Mouse (Mus musculus): ENCODE measurements around the gene Scd4.

The Scd4 gene

DNA sequence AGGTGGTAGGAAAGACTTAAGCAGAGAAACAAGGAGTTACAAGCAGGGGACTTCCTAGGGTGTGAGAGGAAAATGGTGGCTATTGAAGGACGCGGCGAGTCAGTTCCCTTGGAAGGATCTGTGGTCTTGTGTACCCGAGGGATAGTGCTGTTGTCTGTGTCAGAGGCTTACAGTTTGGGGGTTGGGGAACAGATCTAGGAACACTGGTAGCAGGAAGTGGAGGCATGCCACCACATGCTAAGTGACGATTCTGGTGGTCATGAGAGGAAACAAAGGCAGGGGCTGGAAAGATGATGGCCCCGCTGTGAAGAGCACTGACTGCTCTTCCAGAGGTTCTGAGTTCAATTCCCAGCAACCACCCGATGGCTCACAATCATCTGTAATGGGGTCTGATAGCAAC is 32.4 kb upstream of the Scd4 start:
- 26% methylated on average over 7 of the region's 7 CpGs for WGBS

DNA sequence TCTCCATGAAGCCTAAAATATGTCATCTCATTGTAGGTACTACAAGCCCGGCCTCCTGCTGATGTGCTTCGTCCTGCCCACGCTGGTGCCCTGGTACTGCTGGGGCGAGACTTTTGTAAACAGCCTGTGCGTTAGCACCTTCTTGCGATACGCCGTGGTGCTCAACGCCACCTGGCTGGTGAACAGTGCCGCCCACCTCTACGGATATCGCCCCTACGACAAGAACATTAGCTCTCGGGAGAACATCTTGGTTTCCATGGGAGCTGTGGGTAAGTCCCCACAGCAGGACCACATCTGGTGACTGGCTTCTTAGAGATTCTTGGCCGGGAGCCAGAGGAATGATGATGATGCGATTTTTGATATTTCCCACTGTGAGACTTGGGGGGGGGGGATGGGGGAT is 31.7 kb upstream of the Scd4 start:
- WGBS: 22% methylated on average over 16 of the region's 16 CpGs

DNA sequence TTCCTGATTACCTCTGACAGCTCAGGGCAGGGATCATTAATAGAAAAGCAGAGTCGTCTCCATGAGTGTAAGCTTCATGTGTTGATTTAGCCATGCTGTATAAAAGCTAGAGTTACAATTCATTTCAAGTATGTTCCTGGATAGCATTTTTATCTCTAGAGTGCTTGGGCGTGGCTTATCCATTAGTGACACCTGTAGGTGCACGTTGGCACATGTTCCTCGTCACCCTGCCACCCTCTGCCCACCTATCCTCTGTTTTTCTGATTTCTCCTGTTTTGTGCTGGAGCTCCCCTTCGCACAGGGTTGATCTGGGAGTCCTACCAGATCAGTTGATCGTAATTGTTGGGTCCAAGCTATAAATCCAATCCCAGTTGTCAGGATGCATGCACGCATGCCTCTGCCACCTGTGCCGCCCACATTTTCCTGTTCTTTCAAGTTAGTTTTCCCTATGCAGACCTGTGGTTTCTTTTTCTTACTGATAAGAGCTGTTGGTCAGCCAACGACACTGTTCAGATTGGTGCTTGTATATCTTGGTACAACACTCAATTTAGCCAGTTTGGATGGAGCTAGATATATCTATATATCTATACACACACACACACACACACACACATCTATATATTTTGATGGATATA is 31.1 kb upstream of the Scd4 start:
- WGBS: 33% methylated on average over 9 of the region's 9 CpGs

DNA sequence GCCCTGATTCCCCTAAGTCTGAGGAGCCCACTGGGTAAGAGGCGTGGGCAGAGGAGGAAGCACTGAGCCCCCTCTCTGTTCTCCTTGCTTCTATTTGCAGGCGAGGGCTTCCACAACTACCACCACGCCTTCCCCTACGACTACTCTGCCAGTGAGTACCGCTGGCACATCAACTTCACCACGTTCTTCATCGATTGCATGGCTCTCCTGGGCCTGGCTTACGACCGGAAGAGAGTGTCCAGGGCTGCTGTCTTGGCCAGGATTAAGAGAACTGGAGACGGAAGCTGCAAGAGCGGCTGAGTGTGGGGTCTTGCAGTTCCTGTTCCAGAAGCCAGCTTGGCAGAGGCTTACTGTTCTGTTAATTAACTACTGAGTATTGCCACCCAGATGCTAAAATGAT is 30.0 kb upstream of the Scd4 start:
- 14% methylated on average over 11 of the region's 11 CpGs for WGBS

DNA sequence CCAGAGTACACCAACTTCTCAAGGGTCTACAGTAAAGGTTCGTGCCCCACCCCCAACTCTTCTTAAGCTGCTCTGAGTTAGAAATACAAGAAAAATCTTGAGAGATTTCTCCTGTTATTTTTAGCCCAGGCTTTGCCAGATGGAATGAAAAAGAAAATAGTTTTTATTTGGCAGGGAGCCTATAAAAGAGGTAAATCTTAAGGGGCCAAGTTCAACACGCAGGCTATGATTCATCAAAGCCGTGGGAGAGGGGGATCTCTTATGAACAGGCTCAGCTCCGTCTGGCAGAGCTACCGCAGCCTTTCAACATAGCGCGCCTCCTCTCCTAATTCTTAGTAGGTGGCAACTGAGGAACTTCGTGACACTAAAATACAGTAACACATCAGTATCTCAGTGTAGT is 29.4 kb upstream of the Scd4 start:
- 23% methylated on average over 8 of the region's 8 CpGs for WGBS

DNA sequence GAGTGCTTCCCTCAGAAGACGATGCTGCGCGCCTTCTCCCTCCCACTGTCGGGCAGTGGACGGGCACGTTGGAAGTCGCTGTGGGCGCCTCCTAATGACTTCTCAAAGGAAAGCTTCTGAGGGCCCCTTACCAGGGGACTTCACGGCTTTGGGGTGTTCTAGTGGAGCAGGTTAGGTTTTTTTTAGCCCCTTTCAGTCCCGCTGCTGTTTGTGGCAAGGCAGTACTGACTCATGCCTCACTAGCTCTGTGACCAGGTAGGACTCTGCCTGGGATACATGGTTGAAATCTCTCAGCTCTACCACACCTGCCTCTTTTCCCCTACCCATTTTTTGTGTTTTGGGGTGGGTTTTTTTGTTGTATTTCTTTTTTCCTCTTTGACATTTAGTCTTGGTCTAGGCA is 28.5 kb upstream of the Scd4 start:
- WGBS: 50% methylated on average over 10 of the region's 10 CpGs

DNA sequence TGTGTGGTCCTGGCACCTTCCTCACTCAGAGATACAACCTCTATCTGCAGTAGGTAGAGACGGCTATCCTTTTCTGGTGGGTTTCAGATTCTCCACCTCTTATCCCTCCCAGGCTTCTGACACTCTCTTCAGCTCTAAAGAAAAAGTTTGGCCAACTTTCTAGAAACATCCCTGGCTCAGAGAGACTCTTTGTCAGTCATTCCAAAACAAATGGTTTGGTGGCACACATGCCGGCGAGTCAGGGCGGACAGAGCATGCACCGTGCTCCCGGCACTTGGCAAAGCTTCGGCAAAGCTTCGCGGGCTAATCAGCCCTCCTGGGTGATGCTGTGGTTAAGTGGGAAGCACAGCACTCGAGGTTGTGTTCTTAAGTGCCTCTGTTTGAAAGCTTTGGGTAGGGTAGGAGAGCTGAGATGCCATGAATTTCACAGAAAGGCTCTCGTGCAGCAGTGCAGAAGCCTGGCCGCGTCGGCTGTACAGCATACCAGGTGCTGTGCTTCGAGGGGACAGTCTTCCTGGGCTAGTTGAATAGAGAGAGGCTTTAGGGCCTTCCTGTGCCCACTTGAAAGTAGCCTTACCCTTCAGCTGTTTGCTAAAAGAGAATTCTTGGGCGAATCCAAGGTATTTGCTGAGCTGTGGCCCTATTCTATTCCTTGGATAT is 27.9 kb upstream of the Scd4 start:
- 49% methylated on average over 16 of the region's 16 CpGs for WGBS

DNA sequence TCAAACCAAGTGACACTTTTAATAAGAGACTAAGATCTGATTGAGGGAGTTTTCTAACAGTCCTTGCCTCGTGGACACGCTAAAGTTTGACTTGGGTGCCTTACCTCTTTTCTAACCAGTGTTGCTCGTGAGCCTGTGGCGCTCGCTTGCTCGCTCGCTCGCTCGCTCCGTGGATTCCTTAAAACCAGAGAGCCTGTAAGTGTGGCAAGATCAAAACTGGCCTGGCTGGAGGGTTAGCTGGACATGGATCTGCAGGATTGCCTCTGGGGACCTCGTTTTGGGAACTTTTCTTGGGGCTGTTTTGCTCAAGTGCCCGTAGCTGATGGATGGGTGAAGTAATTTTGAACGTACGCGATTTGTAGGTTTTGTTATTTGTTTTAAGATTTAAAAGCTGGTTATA is 27.2 kb upstream of the Scd4 start:
- 68% methylated on average over 15 of the region's 15 CpGs for WGBS

DNA sequence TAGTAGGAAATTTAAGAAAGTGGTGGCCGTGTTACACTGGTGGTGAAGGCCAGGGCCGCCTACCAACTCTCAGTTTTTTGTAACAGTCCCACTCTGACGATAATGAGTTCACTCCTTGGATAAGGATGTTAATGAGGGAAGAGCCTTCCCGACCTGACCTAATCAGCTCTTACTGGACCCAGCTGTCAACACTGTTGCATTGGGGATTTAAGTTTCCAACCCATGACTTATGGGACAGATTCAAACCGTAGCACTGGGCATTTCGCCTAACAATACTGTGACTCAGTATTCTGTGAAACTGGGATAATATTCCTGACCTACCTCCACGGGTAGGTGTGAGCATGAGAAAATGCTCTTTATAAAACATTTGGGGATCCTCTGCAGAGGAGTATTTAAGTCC is 26.7 kb upstream of the Scd4 start:
- 44% methylated on average over 7 of the region's 7 CpGs for WGBS

DNA sequence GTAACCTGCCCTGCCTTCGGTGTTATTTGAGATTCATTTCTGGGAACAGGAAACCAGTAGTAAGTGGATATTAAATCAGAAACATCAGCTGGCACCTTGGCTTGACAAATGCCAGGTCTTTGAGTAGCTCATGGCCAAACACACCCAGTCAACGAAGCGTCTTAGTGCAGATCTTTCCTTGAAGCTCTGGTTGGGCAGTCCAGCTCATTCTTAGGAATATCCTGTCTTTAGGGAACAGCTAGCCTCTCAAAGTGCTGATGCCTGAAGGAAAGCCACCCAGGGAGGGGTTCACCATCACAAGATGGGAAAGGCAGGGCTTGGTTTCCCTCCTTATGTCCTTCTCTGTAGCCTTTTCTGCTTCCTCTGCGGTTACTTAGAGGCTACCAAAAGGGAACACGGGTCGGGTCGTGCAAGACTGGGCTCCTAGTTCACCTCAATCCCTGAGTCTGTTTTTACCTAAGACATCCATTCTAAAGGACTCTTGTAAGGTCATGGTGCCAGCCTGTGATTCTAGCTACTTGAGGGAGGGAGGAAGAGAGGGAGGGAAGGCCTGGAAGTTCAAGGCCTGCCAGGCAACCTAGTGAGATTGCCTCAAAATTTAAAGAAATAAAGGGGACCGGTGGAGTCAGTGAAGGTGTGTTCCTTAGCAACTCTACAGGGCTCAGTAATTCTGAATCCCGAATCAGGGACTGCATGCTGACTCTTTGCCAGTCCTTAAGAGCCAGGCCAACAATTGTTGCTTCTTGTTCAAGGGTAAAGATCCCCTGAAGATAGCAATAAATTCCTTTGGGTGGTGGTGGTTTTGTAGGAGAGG is 25.6 kb upstream of the Scd4 start:
- 66% methylated on average over 9 of the region's 9 CpGs for WGBS

DNA sequence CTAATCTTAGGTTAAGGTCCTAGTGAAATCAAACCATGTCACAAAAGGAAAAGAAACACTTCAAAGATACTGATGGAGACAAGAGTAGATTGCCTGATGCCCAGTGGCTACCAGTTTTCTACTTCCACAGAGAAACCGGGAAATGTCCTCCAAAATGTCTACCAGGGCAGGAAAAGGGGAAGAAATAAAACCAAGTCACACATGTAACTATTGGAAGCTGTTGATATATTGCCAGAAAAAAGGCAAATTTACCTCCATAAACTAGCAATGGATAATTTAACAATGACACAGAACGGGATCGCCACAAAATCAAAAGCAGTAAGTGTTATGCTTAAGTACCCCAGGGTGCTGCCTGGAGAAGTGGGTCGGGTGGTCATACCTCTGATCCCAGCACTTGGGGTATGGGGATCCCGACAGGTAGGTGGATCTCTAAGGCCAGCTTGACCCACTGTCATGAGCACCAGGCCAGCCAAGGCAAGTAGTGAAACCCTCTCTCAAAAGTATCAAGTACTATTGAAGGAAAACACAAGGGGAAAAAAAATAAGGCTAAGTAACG is 24.9 kb upstream of the Scd4 start:
- WGBS: 69% methylated on average over 6 of the region's 6 CpGs

DNA sequence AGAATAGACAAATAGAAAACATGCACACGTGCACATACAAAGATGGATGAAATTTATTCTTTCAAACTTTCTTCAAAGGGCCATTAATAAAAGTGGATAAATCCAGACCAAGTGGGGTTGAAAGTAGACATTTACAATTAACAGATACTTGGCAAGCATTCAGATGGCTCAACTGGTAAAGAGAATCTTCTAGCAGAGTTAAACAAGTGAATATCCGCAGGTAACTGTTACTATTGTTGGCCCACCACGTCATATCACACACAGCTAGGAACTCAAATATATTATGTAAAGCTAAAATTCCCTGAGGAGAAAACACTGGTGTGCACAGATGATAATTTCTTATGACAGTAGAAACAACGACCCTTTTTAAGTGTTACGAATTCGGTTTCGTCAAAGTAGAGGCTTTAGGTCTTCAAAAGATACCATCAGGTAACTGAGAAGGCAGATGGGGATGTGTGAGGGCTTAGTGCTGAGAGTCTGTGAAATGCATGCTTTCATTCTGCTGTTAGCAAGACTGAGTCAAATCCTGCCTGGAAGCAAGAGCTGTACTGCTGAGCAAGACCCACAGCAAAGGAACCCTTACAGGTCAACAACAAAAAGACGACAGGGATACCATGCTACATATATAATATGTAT is 24.2 kb upstream of the Scd4 start:
- 63% methylated on average over 8 of the region's 8 CpGs for WGBS

DNA sequence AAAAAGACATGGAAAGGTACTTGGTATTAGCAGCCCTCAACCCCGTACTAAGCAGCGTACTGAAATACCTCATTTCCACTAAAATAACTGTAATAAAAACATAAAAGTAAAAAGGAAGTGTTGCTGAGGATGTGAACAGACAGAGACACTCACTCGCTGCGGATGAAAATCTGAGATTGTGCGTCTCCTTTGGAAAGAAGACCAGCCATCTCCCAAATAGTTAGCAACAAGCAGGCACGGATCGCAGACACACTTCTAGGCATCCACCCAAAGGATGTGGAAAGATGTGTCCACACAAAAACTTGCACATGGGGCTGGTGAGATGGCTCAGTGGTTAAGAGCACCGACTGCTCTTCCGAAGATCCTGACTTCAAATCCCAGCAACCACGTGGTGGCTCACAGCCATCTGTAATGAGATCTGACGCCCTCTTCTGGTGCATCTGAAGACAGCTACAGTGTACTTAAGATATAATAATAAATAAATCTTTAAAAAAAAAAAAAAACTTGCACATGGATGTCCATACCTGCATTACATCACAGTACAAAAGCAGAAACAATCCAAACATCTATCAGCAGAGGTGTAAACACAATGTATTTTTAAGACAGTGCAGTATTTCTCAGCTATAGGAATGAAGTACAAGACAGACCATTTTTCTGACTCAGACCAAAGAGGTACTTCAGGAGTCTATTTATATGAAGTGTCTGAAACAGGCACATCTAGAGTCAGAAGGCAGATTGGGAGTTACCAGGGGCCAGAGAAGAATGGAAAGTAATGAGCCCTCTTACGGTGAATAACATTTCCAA is 23.3 kb upstream of the Scd4 start:
- 65% methylated on average over 12 of the region's 12 CpGs for WGBS

DNA sequence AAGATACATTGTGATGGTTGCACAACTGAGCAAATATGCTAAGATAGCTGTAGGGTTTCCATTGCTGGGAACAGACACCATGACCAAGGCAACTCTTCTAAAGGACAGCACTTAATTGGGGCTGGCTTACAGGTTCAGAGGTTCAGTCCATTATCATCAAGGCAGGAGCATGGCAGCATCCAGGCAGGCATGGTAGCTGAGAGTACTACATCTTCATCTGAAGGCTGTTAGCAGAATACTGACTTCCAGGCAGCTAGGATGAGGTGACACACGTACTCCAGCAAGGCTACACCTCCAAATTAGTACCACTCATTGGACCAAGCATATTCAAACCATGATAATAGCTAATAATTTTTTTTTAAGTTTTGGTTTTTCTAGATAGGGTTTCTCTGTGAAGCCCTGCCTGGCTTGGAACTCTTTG is 22.7 kb upstream of the Scd4 start:
- WGBS: 100% methylated on average over 1 of the region's 1 CpGs

DNA sequence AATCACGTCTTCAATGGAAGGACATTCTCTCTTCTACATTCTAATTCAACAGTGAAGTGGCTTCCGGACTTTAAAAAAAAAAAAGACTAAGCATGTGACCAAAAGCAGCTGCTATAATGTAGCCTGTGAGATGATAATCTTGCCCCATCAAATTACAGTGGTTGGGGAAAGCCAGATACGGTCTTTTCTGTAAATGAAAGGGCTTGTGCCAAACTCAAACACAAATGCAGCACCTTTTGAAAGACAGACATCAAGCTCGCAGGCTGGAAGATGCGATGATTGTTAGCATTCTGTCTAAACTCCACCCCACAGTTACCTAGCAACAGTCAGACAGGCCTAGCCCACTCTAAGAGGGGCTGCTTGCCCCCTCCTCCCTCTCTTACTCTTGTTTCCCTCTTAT is 22.1 kb upstream of the Scd4 start:
- whole genome bisulfite sequencing: 51% methylated on average over 5 of the region's 5 CpGs

DNA sequence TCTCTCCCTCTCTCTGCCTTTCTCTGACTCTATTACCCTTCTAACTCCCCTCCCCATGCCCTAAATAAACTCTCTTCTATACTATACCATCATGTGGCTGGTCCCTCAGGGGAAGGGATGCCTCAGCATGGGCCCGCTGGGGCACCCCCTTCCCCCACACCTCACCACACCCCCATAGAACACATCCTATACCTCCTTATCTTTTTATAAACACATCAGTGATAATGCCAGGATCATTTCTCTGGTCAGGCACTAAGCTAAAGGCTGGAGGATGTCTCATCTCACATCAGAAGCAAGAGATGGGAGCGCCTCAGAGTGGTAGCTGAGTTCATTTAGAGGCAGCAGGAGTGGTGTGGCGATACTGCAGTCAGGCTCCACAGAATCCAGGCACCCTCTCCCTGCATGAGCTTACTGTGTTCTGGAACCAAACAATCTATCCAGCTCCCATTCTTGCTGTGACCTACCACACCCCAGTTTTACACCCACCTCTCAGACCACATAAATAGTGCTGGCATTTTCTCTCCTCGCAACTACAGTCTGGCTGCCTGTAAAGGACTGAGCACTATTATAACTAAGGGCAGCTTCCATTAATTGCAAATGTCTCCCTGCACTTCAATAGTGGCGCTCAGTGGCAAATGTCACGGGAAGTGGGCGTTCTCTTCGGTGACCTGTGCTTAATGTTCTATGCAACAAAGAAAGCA is 21.4 kb upstream of the Scd4 start:
- WGBS: 63% methylated on average over 8 of the region's 8 CpGs

DNA sequence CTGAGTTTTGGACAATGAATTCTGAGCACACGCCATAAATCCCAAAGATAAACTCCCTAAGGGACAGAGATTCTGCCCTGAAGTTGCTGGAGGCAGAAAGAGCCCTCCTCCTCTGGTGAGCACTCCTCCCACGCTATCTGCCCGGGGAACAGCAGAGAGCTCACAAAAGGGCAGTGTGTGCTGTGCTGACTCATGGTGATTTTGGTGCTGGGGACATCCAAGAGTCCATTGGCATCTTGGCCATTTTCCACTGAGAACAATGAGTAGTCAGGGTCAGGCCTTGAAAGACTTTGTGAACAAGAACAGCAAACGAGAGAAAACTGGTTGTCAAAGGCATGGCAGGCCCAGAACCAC is 20.9 kb upstream of the Scd4 start:
- WGBS: 38% methylated on average over 4 of the region's 4 CpGs

DNA sequence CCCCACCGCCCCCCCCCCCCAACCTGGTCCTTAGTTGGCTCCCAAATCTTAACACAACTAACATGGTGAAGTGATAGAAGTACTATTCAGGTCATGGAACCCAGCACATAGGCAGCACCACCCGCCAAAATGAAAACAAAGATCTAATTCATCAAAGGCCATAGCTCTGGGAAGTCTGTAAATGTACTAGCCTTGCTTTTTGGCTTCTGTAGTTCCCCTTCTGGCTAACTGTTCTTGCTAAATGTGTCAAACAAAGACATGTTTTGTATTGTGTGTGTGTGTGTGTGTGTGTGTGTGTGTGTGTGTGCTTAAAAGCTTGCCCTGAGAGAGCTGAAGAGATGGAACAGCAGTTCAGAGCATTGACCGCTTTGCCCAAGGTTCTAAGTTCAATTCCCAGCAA is 19.8 kb upstream of the Scd4 start:
- WGBS: 51% methylated on average over 3 of the region's 3 CpGs

DNA sequence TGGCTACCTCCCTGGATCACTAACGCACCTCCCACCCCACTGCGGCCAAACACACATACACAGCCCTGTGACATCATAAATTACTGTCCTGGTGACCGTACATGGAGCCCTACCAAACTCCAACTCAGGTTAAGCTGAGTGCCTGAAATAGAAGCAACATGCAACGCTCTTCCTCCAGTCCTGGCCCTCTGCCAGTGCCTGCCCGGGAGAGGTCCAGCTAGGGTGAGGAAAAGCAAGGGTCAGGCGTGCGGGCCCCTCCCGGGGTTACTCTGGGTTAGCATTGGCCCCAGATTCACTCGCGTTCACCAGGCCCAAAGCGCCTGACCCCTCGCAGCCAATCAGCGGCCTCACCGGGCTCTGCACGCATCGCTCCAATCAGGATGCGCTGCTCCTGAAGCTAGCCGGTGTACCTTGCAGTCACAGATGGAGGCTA is 18.5 kb upstream of the Scd4 start:
- WGBS: 1% methylated on average over 18 of the region's 18 CpGs

DNA sequence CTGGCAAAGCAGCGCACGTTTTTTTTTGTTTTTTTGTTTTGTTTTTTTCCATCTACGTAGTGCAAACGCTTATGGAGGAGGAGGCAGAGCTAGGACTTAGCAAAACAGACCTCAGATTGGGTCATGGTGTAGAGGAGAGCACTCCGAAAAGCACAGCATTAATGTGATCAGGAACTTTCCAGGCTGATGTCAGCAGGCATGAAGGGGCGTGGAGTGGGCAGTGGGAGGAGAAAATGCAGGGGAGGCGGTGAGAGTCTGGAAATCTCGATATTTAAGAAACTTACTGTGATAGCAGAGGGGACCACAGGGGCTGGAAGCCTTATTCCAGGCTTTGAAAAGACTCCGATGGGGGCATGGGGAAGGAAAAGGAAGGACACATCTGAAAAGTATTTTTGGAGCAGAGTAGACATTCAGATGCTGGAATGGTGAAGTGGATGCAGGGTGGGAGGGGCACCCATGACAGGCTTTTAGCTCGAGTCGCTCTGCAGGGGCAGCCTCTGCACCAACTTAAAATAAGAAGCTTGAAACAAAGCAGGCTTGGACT is 17.9 kb upstream of the Scd4 start:
- under 1% methylated on average over 11 of the region's 11 CpGs for WGBS

All from cerebral cortex, adult 2 months (tissue).